ENCODE assay signal across 1 mouse cellular context in genomic region chr9:67043231-67044199, GRCm38 (mm10).
TF ChIP-seq lines count a peak whose summit lies in the region.

No protein-coding gene starts in this region.

TF ChIP-seq in MEL, 35 proteins besides CTCF, POLR2A, EP300 and RAD21 (continued from another document):
- TF ChIP-seq GATA1 (IDR thresholded peaks at IDR 0.05; ENCODE audit: low read depth, low read length) (no peak), MYC (IDR thresholded peaks at IDR 0.05; ENCODE audit: low read depth, low read length) (peak; percentile 51; the same call in 1 of the 2 replicates), RCOR1 (IDR thresholded peaks at IDR 0.05; ENCODE audit: low read depth, low read length) (peak; percentile 65; the same call in 1 of the 2 replicates), ELF1 (IDR thresholded peaks at IDR 0.05; ENCODE audit: low read depth, low read length) (peak; percentile 77), SIN3A (IDR thresholded peaks at IDR 0.05; ENCODE audit: low read length) (peak; percentile 84), SMC3 (IDR thresholded peaks at IDR 0.05; ENCODE audit: low read depth, low read length) (peak; percentile 99), POLR2AphosphoS5 (IDR thresholded peaks at IDR 0.05; ENCODE audit: borderline replicate concordance, low read depth, low read length) (no peak)
